Mouse (Mus musculus) embryo, embryonic 11.5 days (tissue): ENCODE data around the gene Tex264.
A peak's percentile ranks its signal among the peaks of the same experiment; 100 is the strongest.

Experiments used
- DNase-seq: peaks from one replicate; pipeline ENCODE4 v3.0.0-alpha.2; 2012; ENCODE audit warnings: low read depth, low spot score

Gene Tex264

DNA sequence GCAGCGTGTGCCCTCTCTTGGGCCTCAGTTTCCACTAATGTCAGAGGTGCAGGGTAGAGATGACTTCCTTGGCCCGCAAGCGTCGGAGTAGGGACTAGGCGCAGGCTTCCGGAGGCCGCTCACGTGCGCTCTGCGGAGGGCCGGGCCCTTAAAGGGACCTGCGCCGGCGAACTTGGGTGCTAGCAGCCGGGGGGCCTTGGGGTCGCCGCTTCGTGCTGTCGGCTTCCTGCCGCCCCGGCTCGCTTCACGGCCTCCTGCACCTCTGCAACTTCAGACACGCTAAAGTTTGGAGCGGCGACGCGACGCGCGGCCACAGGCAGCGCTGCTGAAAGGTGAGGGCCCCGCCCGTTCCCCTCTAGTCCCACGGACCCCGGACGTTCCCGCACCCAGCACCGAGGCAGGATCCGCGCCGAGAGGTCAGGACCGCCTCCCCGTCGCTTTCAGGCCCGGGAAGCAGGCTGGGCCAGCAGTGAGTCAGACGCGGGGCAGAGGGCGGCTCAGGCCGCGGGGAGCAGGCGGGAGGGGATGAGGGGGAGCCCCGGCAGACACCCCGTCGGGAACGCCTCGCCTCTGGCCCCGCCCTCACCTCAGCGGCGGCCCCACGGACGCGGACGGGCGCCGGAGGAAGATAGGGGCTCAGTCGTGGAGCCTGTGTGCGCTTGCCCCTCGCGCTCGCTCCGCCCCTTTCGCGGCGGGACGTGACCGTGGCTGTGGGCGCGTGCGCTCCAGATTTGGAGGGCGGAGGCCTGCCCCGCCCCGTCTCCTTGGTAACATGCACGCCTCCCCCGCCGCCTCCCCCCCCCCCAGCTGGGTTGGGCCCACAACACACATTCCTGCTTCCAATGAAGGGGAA, at the start of gene Tex264:
Tex264 (minus strand) TSS at position 679 of the 853 bp plus-strand sequence.
- peak; percentile 69 for DNase-seq

GRCm38 (mm10) chr9:106733690-106734089, 48.0 kb upstream of the Tex264 start:
- no peak for DNase-seq

- DNase-seq = no peak
These were observed 43.7 kb upstream of the Tex264 start for GRCm38 (mm10) chr9:106729416-106729815.

DNA sequence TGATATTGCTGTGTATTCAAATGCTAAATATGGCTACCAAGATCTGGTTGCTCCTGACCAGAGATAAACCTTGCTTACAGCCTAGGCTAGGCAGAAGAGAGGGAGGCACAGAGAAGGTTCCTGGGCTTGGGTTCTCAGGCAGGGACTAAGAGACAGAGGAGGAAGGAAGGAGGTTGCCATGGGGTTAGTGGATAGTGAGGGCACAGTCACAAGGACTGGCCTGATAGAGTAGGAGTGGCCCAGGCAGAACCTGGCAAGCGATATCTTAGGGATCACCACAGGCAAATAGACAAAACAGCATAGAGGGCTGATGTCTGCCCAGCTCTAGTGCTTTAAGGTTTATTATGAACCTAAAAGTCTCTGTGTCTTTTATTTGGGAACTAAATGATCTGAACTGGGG, 41.2 kb upstream of the Tex264 start:
- no peak for DNase-seq

- no peak for DNase-seq
These were observed 39.7 kb upstream of the Tex264 start for GRCm38 (mm10) chr9:106725435-106725834.

GRCm38 (mm10) chr9:106724864-106725263, 39.1 kb upstream of the Tex264 start:
- no peak for DNase-seq

DNA sequence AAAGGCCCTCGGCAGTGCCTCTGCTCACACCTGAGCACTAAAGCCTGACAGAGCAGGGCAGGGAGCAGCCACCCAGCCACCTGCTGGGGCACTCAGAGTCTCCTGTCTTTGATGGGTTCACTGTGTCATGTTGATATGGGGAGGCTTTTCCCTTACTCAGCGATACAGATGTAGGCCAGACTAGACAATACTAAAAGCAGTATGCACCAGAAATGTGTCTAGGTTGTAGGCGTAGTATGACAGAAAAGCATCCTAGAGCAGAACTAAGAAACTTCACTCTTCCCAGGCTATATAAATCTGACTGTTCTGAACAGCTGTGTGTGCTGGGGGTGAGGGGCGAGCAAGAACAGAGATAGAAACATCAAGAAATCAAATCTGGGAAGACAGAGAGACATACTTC, 31.0 kb upstream of the Tex264 start:
- no peak for DNase-seq

DNA sequence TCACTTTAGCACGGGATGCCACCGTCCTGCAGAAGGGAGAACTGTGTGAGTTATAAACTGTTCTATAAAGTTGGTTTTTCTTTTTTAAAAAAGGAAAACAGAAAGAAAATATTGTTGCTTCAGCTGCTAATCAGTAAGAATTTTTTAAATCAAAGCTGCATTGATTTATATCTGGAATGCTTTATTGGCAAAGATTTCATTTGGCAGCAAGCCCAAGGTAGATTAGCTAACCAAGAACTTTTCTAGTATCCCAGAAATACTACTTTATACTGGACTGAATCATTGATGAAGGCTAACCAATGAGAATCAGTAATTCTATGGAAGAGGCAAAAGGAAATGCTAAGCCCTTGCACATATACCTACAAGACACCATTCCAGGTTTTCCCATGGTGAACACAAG, 30.5 kb upstream of the Tex264 start:
- DNase-seq = no peak

DNA sequence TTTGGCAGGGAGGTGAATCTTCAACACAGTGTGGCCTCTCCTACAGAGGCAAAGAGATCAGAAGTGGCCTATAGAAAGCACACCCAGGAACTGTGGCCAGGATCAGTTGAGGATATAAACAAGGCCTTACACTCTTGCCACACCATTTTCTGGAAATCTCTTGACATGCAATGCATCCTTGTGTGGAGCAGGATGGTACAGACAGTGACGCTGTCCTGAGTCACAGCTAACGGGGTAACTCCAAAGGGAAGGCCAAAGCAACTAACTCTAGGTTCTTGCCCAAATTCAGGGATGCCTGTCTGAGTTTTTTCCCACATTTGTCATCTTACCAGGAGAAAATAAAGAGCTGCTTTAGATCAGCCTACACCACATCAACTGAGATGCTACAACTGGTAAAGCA, 26.7 kb upstream of the Tex264 start:
- DNase-seq = no peak

- DNase-seq = no peak
These were observed 7.3 kb upstream of the Tex264 start for GRCm38 (mm10) chr9:106692973-106693481.

DNA sequence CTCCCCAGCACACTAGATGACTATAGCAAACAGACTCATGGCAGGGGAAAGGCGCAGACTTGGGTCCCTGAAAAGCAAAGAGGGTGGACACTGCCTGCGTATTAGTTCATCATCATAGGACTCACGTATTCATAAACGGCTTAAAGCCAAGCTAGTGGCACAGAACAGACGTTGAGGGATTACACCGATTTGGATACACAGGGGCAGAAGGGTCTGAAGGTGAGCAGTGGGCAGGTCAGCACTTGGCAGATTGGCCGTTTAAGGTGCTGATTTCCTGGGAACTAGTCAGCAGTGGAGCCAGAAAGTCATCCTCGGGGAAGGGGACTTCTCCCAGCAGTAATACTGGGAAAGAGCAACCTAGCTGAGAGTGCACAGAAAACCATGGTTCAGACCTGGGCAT, 3.1 kb upstream of the Tex264 start:
- DNase-seq = no peak

- peak; percentile 74 for DNase-seq
These were observed 1.4 kb upstream of the Tex264 start for GRCm38 (mm10) chr9:106686983-106687650.

DNA sequence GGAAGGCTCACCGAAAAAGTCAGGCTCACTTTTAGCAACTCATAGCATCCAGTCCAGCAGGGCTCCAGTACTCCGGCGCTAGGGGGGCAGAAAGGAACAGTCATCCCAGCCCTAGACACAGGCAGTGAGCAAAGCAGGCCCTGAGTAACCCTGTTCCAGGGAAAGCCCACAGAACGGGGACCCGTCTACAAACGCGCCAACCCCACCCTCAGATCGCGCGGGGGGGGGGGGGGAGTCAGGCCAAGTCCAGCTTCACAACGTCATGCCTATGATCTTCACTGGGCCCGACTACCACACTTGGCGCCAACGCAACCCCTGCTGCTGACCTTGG, 844 bp downstream of the Tex264 start:
- DNase-seq = no peak

DNA sequence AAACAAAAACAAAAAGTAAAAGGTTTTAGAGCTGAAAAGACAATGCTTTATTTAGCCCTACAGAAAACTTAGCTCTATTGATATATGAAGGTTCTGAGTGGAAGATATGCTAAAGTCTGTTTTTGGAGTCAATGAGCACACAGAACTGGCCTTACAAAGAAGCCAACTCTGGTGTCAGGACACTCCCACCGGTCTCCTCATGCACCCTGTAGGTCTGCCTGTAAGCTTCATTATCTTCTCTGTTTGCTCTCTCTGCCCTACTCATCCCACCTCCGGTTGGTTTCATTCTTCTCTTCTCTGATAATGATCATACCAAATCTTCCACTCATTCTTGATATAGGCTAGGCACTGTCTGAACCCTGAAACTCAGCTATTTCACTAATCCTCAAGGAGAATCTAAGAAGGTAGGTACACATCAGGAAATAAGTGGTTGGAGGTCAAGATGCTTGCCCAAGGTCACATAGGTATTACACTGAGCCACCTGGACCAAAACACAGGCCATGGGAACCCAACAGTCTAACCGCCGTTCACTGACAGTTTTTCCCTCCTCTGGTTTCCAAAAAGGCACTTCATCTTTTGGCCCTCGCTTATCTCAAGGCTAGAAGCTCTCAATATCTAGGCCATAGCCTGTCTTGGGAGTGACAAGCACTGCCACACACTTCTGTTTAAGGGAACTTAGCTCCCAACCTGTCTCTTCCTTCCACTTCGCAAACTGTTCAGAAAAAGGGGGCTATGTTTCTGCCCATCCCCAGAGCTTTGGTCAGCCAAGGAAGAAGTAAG, 1.4 kb downstream of the Tex264 start:
- DNase-seq = no peak

DNA sequence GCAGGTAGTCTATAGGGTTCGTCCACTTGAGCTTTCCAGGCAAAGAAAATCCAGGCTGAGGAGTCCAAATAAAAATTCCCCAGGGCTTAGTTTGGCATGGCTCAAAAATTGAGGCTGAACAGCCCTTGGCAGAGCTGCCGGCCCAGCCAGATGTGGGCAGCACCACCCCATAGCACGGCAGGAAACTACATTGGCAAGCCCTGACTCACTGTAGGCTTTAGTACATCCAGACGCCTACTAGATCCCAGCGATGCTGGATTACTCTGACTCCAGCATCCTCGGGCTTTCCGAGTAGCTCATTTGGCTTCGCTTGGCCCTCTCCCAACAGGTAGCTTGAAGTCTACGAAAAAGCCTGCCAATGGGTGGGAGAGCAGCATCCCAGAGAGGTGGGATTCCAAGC, 4.7 kb downstream of the Tex264 start:
- no peak for DNase-seq

DNA sequence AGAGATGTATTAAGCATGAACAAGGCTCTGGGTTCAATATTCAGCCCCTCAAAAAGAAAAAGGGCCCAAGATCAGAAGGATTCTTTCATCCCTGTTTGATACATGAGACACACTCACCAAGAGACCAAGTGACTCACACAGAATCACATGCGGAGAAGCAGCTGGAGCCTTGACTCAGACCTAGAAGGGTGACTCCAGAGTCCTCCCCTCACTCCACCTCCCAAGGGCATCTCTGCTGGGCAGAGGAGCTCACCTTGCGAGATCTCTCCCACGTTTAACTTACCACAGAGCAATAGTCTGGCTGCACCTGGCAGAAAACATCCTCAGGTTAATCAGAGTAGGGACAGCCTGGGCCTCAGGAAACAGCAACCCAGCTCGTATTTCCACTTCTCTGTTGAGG, 7.5 kb downstream of the Tex264 start:
- no peak for DNase-seq

- DNase-seq = no peak
These were observed 8.0 kb downstream of the Tex264 start for GRCm38 (mm10) chr9:106677702-106678101.

DNA sequence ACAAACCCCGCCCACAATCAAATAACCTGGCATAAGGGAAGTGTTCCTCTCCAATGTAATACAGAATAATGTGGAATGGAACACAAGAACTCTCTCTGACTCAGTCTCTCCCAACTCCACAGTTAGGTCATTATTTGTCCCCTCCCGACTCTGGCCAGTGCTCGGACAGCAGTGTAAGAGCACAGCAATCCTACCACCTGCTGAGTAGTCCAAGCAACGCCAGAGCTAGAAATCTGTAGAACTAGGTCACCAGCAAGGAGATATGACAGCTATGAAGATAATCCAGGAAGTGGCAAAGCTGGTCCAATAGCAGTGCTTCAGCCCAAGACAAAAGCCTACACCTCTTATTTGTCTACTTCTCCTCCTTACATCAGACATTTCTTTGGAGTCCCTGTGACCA, 9.2 kb downstream of the Tex264 start:
- no peak for DNase-seq

GRCm38 (mm10) chr9:106675965-106676364, 9.8 kb downstream of the Tex264 start:
- no peak for DNase-seq

DNA sequence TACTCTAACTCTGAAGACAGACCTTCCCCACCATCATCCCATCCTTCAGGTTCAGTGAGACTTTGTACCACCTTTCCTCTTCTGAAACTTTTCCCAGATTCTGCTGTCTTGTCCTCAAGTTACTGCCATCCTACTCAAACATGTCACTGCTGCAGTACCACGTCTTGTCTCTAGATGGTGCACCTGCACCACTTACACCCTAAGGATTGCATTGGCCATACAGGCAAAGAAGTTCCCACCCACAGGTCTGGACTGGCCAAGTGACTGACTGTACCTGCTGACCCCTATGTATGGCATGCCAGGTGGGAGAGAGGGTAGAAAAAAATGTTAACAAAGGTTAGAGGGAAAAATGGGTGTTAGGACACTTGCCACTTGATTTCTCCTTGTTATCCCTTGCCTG, 10.2 kb downstream of the Tex264 start:
- DNase-seq = peak; percentile 69

DNA sequence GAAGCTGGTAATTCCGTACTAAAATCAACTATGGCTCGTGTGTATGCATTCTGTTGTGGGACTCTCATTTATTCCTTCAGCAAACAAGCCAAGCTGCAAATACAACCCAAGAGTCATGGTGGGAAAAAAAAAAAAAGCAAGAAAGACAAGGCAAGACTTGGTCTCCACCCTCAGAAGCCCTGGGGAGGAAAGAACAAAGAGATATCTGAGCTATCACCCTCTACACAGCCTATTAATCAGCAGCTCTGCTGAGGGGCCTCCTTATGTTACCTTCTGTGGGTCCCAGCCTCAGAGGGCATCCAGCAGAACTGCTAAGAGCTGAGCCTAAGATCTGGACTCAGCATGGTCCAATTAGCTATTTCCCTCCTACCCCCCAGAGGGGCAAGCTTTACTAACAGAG, 11.9 kb downstream of the Tex264 start:
- no peak for DNase-seq

- DNase-seq = no peak
These were observed 20.9 kb downstream of the Tex264 start for GRCm38 (mm10) chr9:106664856-106665255.
